Mouse (Mus musculus) ovary, adult 18-20 months (tissue): ENCODE measurements around the gene Slc25a21.

Experiments used
- DNase-seq: peaks from one replicate; pipeline ENCODE4 v3.0.0; 2022; ENCODE audit warnings: low spot score, mixed read lengths

The Slc25a21 gene

GRCm38 (mm10) chr12:56737104-56737503 is 460.2 kb downstream of the Slc25a21 start:
- no peak for DNase-seq

DNA sequence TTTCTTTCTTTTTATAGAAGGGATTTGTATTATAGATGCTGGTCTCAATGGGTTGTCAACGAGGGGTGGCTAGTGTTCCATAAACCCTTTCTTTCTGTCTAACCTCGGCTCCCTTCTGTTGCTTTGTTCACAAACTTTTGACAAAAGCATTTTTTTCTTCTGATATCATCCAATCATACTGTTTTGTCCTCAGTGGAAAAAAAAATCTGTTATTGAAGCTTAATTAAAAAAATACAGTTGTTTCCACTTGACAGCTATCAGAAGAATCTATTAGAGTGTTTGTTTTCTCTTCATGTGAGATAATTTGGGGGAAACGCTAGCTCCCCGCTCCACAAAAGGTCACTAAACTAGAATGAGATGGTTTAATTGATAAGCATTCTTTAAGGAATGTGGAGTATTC is 469.6 kb downstream of the Slc25a21 start:
- DNase-seq: no peak

GRCm38 (mm10) chr12:56718707-56719051 is 478.6 kb downstream of the Slc25a21 start:
- DNase-seq: no peak

DNA sequence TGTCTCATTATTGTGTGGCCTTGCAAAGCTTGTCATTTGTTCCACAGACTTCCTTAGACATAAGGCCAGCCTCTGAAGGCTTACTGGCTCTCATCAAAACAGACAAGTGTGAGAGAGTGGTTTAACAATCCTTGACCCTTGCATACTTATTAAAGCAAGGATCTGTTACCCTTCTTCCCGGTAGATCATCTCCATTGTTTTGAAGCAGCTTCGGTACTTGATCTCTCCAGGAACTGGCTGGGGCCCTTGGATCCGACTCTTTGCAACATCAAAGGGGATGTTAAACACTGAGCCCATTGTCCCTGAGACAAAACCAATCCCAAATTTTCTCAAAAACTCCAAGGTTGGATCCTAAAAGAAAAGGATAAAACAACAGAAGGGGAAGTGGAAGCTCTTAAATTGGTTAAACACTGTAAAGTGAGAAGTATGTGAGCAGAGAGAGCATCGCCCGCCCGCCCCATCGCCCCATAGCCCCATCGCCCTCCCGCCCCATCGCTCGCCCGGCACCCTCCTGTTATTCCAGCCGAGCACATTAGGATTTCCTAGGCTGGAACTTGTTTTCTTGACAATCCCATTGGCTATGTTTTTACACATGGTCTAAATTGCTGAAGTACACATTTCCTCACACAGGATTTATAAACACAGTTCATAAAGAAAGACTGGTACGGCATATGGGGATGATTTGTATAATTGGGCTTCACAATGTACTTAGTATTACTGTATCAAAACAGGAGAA is 479.1 kb downstream of the Slc25a21 start:
- DNase-seq: no peak

GRCm38 (mm10) chr12:56701004-56701403 is 496.3 kb downstream of the Slc25a21 start:
- no peak for DNase-seq

DNA sequence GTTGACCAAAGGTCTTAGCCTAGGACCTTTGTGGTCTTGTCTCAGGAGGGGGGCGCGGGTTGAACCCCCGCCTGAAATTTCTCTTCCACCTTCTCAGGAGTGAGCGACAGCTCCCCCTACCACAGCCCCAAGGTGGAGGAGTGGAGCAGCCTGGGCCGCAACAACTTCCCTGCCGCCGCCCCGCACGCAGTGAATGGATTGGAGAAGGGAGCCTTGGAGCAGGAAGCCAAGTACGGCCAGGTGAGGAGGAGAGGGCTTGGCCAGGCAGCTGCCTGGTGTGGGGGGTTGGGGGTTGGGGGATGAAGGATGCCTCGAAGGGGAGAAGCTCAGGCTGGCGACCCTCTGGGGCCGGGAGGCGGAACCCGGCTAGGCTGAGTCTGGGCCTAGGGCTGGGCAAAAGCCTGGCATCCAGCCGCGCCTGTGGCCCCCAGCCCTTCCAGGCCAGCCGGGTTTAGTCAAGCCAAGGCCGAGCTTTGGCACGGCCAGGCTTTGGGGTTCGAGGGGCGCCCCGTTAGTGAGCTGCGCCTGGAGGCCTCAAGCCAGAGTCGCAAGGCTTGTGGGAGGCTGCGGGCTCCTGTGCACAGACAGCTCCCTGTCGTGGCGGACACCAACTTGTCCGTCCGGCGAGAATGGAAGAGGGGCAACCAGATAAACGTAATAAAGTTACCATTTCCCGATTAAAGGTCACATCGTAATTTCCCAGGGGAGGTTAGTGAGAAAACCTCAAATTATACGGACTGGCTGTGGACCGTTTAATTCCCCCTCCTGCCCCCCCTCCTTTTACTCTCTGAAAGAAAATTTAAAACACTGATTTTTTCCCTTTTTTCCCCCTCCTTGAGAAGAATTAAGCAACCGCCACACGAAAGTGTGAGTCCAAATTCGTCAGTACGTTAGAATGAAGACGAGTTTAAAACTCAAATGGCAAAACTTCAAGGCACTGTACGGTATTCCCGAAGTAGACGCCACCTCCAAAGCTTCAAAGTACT is 497.1 kb downstream of the Slc25a21 start:
- DNase-seq: no peak

- DNase-seq: no peak
Measured at GRCm38 (mm10) chr12:56699351-56699750, 497.9 kb downstream of the Slc25a21 start.

- DNase-seq: no peak
Measured at GRCm38 (mm10) chr12:56698191-56698980, 498.9 kb downstream of the Slc25a21 start.

DNA sequence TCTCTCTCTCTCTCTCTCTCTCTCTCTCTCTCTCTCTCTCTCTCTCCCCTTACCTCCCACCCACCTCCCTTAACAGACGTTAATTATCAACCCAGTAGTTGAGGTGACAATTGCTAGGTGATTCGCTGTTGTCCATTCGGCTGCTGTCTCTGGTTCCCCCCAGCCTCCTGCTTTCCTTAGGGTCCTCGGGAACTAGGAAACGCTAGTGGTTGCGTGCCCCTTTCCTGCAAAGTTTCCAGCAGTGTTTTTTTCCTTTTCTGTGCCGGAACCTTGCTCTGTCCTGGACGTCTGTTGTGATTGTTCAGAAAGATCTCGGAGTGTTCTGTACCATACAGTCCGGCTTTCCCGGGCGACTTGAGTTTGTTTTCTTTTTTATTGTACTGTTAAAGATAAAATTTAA is 499.5 kb downstream of the Slc25a21 start:
- DNase-seq: no peak

GRCm38 (mm10) chr12:56697011-56697740 is 500.1 kb downstream of the Slc25a21 start:
- DNase-seq: no peak

GRCm38 (mm10) chr12:56696174-56697010 is 500.9 kb downstream of the Slc25a21 start:
- no peak for DNase-seq

- DNase-seq: peak; percentile 39
Measured at GRCm38 (mm10) chr12:56695358-56696173, 501.7 kb downstream of the Slc25a21 start.

DNA sequence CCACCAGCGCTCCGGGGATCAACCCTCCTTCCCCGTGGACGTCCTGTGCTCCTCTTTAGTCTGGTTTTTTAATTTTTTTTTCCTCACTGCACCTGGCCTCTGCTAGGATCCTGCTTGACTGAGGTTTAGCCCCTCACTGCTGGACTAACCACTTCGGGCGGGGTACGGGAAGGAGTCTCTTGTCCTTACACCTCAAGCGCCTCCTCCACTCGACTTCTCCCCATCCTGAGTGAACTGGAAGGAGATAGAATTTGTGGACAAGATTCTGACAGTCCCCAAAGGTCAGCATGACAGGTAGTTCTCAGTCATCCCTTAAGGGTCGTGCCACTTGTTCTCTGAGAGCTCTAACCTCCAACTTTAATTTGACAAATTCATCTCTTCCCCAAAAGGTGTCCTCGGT is 502.3 kb downstream of the Slc25a21 start:
- DNase-seq: no peak

DNA sequence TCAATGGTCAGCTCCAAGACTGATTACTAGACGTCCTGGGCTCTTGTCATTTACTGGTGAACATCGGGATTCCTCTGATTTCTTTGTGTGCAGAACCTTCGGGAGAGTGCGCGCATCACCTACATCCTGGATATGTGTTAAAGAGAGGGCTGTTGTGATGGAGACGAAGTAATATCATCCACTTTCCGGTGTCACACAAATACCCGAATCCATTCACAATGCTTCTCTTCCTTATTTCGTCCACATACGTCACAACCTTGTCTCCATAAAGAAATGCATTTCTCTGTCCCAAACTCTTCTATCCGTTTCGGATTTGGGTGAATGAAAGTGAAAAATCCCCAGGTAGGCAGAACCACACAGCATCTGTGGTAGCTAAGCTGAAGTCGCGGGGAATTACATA is 502.9 kb downstream of the Slc25a21 start:
- no peak for DNase-seq

DNA sequence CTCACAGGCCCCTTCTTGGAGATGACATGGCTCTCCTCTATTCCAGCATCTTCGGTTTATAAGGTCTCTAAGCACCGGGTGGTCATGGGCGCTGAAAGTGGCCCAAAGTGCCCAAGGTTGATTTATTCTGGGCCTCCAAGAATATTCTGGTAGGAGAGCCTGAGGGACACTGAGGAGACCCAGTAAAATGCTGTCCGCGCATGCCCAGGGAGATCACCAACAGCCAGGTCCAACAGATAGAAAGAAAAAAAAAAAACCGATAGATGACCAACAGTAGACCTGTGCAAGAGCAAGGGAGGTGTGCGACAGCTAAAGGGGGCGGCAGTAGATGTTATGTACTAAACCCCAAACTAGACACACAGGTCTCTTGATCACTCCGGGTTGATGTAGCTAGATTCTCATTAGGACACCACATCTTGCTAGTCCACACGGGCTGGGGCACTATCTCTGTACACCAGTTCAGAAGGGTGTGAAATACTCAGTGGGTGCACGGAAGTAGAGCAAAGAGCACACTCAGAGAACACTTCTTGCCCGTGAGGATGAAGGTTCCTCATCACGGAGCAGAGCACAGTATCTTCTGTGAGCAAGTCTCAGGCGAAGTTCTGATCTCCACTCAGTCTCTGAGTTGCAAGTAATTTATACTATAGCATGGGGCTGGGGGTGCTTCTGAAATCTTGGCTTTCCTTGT is 503.7 kb downstream of the Slc25a21 start:
- DNase-seq: no peak

GRCm38 (mm10) chr12:56692536-56692935 is 504.7 kb downstream of the Slc25a21 start:
- DNase-seq: no peak

DNA sequence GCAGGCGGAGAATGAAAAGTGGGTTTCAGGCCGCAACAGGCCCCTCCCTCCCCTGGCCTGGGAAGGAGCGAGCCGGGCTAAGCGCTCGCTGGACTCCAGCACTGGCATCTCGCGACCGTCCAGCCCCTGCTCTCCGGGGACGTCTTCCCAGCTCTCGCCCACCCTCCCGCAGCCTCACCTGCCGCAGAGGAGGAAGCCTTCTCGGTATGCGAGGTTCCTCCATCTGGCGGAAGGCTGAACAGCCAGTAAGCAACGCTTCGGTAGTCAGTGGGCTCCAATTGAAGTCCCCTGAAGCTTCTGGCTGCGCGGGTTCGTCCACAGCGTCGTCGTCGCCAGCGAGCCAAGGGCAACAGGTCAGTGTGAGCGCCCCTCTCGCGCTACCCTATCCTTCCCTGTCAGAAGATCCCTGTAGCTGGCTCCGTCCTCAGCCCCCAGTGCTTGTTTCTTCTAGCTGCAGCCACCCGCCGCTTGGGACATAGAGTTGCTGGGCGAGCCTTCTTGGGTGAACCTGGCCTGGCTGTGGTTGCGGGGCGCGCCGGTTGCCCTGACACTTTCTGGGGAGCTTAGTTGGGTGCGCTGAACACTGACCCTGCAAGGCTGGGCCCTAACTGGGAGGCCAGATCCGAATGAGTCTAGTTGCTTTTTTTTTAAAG is 505.7 kb downstream of the Slc25a21 start, which contains the start of gene Pax9:
Gene Pax9, plus strand, starts transcription at position 341 of the 653 bp plus-strand sequence.
- DNase-seq: no peak

GRCm38 (mm10) chr12:56691001-56691400 is 506.3 kb downstream of the Slc25a21 start:
- DNase-seq: no peak

DNA sequence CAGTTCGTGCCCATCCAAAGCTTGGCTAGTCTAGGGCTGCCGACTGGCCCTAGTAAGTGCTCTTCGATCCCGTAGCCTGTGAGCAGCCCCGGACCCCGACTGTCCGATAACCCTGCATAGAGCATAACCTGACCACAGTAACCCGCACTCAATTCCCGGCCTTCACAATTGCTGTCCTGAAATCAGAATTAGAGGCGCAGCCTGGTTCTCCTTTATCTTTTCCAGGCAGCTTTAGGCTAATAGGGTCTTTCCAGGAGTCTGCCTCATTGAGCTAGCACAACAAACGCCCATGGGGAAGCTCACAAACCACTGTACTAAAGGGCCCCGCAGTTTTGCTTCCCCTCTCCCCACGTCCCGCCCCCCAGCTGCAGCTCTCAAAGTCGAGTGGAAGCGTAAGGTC is 506.9 kb downstream of the Slc25a21 start:
- DNase-seq: no peak
